Mouse (Mus musculus): ENCODE results near the gene Rhbdf2. TPM values are rescaled to one million over a fixed set of nuclear protein-coding genes. Genes with fewer than 3 reads are reported as not detected.

Rhbdf2 gene
- total RNA-seq, 2 experiments from 2014 or later = 5.9 to 9.0 TPM

DNA sequence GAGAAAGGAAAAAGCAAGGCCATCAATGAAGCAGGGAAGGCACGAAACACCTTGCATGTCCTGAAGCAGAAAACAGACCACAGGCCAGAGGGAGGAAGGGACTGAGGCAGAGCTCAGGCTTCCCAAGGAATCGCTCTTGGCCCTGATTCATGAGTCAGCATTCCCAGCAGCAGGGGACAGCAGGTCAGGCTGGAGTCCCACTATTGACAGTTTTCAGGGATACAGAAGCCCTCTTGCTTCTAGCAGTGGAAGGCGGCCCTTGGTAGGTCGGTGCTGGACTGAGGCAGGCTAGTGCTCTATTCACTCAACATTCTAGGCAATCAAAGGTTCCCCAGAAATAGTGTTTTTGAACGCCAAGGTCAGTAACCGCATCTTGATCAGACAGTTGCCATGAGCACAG is 52.3 kb downstream of the Rhbdf2 start:
- no peak for DNase-seq
- intact Hi-C loops (cut with DNase I; ENCODE audit: low total_unique reads) = no loop called here

DNA sequence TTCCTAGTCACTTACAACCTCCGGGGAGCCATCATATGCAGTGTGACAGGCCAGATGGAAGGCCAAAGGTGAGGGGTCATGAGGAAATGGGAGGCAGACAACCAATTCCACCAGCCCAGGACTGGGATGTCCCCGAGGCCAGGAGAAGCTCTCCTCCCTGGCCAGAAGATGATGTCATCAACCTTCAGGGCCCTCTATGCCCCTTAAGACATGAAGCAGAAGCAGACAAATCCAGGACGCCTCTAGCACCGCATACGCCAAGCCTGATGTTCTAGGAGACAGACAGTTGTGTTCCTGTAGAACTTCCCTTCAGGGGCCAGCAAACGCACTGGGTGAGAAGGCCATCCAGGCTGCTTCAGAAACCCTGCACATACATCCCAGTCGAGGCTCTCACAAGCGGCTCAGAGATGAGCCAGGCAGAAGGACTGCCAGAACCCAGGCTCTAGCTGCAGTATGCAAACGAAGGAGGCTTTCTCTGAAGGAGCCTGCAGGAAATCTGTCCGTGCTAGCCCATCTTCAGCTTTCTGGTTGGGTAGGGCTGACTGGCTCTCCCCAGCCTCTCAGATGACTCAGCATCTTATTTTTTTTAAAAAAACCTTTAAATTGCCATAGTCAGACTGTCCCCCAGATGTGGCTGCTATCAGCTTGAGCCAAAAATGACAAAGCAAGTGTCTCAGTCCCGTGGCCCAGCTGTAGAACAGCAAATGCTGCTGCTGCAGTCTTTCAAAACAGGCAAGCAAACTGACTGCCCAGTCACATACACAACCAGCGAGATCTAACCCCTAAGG is 53.9 kb downstream of the Rhbdf2 start:
- intact Hi-C loops (cut with DNase I; ENCODE audit: low total_unique reads) = no loop called here
- no peak for DNase-seq

DNA sequence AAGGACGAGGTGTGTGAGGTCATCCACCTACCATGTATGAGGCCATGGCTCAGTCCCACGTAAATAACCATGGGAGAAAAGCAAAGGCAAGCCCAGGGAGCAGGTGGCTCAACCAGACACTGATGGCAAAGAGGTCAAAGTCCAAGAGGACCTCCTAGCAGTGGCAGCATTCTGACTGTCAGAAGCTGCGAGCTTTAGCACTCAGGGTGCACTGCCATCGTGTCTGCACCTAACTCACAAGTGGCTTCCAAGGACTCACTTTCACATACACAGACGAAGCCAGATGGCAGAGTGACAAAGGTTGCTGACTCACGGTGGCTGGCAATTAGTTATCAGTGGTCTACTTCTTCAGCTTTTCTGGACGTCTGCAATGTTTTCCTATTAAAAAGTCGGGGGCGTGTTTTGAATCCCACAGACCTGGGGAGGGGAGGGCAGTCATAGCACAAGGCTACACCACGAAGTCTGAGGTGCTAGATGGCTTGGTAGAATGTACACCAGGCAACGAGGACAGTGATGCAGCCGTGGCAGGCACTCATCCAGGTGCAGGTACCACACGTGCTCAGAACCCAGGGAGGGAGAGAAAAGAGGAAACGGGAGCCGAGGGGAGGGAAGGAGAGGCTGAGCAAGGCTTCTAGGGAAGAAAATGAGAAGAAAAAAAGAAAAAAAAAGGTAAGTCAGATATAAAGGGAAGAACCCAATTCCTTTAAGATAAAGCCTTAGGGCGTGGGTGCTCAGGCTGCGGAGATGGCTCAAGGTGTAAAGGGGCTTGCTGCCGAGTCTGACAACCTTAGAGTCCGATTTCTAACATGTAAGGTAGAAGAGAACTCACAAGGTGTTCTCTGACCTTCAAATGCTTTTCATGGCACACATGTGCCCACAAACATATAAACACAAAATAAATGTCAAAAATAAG is 54.8 kb downstream of the Rhbdf2 start:
- intact Hi-C loops (cut with DNase I; ENCODE audit: low total_unique reads) = no loop called here
- DNase-seq = no peak

DNA sequence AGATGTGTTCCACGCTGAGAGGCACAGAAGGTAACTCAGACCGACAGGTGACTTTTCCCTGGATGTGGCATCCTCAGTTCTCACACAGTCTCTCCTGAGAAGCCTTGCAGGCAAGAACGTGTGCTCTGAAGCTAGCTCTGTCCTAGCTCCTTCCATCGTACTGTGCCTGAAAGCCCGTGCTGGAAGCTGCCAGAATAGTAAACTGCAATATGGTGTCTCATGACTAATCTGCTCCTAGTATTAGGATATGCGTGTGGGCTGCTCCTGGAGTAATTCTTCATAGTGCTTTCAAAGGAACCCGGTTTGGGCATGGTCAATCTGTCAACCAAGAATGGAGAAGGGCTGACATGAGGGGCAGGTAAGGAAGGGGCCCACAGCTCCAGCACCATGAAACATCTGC is 56.0 kb downstream of the Rhbdf2 start:
- no peak for DNase-seq
- intact Hi-C loops (cut with DNase I; ENCODE audit: low total_unique reads) = no loop called here

DNA sequence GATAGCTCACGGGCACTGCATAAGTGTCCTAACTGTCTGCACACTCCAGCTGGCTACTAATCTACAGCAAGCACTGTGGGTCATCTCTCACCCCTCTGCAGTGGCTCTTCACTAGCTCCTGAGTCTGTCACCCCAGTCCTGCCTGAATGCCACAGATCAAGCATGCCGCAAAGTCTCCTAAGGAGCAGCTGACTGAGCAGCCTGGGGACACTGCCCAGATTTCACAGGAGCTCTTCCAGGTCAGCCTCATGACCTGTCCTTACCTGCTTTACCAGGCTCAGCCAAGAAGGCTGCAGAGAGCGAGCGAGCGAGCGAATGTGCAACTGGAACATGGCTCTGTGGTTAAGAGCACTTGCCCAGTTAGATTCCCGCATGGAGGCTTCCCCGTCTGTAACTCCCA is 59.3 kb downstream of the Rhbdf2 start:
- no peak for DNase-seq
- intact Hi-C loops (cut with DNase I; ENCODE audit: low total_unique reads) = no loop called here

DNA sequence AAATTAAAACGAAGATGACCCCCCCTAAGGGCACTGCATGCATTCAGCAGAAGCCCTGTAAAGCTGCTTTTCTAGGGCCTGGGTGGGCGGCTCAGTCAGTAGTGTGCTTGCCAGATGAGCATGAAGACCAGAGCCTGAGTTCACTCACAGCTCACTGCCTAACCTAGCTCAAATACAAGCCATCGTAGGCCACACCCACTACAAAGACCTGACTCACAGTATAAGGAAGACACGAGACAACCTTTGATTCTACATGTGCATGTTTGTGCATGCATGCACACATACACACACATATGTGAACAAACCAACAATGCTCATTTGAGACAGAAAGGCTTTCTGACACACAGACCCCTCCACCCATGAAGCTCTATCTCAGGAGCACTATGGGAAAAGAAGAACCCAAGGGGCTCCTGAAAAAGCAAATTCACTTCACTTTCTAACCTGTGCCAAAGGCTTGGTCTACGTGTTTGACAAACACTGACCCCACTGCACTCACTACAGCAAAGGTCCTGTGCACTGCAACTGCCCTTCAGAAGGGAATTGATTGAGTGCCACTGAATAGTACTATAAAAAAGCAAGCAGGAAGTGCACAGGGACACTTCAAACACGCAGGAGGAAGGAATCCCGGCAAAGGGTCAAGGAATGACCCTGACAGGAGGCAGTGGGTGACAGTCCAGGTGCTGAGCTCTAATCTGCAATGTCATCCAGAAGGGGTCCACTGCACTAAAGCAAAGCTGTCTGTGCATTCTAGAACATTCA is 61.4 kb downstream of the Rhbdf2 start:
- DNase-seq = no peak
- intact Hi-C loops (cut with DNase I; ENCODE audit: low total_unique reads) = no loop called here

DNA sequence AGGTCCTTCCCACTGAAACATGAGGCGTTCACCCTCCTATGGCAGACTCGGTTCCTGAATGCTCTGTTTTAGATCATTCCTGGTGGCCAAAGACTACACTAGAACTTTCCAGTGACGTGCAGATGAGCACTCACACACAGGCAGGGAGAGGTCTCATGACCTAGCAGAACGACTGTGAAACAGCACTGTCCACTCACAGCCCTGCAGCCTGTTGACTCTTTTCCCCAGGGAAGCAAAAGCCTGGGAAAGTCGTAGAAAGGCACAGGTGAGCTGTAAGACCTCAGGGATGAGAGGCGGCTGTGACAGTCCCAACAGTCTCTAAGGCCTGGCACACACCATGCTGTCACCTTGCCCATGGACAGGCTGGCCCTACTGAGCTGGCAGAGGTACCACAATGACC is 70.5 kb downstream of the Rhbdf2 start:
- intact Hi-C loops (cut with DNase I; ENCODE audit: low total_unique reads) = loop anchor here (10.0 kb wide), 1 partner anchor 68 kb away; the partner anchor contains the start of gene Rhbdf2
- DNase-seq = no peak

DNA sequence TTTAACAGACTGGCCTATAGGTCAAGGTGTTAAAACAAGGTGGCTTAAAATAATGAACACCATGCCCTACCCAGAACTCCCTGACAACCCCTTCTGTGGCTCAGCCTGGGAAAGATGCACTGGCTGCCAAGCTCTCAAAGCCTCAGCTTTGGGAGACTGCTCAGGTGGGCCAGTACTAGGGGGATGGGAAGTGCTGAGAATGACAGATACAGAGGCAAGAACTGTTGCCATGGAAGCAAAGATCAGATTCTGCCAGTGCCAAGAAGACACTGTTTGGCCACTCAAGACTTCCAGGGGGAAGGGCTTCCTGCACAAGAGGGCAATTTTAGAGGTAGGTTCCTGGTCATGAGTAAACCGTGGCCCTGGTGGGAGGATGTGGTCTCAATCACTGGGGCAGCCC is 71.2 kb downstream of the Rhbdf2 start:
- intact Hi-C loops (cut with DNase I; ENCODE audit: low total_unique reads) = loop anchor here (10.0 kb wide), 1 partner anchor 69 kb away; the partner anchor contains the start of gene Rhbdf2
- DNase-seq = no peak

DNA sequence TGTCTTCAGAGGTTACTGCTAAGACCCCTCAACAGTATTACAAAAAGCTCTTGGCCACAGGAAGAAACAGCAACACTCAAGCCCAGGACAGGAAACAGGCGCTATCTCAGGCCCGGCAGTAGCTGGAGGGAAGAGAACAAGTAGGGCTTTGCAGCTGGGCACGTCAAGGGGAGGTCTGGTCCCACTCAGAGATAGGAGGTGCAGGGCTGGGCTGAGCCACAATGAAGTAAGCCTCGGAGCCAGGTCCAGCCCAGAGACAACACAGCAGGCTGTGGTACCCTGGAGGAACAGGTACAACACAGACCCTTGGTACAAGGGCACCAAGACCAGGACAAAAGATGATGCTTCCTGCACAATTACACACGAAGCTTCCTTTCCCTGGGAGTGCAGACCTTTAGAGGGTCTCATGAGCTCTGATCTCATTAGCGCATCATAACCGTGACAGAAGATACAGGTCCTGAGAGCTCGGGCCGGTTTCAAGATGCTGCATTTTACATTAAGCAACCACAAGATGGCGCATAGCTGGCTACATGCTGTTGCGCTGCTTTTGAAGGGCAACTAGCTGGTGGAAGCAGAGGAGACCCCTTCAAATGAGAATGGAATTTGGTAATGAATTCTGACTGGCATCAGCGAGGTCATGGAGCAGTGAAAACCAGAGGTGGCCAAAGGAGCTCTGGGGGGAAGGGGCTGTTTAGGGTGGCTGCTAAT is 72.5 kb downstream of the Rhbdf2 start:
- no peak for DNase-seq
- intact Hi-C loops (cut with DNase I; ENCODE audit: low total_unique reads) = loop anchor here (10.0 kb wide), 1 partner anchor 70 kb away; the partner anchor contains the start of gene Rhbdf2

DNA sequence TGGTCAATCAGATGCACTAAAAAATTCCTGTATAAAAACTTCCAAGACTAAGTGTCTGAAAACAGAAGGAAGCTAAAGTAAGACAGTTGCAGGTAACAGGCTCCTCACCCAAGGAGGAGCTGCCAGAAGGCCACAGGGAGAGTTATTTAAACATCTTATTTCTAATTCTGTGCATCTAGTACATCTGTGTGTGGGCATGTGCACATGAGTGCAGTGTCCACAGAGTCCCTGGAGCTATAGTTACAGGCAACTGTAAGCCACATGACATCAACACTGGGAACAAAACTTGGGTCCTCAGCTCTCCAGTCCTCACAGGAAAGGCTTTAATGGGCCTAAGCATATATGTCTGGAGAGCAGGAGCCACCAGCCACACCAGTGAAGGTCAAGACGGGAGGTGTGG is 74.6 kb downstream of the Rhbdf2 start:
- intact Hi-C loops (cut with DNase I; ENCODE audit: low total_unique reads) = loop anchor here (10.0 kb wide), 1 partner anchor 73 kb away; the partner anchor contains the start of gene Rhbdf2
- DNase-seq = no peak

DNA sequence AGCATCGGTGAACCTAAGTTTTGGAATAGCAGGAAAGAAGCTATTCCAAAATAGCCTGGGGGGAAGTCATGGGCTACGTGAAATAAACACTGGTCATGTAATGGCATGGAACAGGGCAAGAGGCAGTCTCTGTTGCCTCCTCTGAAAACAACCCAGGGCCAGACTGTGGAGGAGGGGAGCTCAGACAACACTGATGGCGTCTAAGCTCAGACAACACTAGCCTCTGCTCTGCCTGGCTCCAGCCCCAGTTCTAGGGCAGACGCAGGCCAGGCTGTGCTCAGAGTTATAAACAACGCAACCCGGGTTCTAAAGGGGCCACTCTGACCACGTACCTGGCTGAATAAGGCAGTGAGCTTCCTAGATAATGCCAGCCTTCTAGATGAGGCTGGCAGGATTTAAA is 76.1 kb downstream of the Rhbdf2 start:
- DNase-seq = no peak
- intact Hi-C loops (cut with DNase I; ENCODE audit: low total_unique reads) = loop anchor here (10.0 kb wide), 1 partner anchor 74 kb away; the partner anchor contains the start of gene Rhbdf2

DNA sequence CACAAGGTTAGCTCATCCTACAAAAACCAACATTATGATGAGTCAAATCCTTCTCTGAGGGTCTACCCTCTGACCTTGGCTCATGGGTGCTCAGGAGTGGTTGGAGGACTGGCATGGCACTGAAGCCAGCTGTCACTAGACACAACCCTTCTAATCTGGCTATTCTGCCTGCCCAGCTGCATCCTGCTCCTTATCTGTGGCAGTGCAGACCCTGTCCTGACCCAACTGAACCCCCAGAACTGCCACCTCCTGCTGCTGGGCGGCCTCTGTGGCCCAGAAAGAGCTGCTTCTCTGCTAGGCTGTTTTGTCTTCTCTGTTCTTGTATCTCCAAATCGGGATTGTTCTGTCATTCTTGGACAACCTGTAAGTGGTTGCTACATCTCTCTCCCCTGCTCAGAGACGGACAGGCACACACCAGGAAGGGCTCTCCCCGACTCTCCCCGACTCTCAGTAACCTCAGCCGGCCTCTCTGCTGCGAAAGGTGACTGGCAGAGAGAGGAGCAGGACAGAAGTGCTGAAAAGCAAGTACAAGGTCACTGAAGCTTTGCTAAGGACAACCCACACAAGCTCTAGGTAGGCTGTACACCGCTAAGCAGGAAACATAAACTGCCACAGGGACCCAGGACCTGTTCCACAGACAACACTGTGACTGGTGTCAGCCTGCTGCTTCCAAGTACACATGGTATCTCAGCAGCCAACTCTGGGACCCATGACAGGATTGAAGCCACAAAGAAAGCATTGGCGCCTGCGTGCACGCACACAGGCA is 77.4 kb downstream of the Rhbdf2 start:
- intact Hi-C loops (cut with DNase I; ENCODE audit: low total_unique reads) = loop anchor here (10.0 kb wide), 1 partner anchor 75 kb away; the partner anchor contains the start of gene Rhbdf2
- DNase-seq = no peak

DNA sequence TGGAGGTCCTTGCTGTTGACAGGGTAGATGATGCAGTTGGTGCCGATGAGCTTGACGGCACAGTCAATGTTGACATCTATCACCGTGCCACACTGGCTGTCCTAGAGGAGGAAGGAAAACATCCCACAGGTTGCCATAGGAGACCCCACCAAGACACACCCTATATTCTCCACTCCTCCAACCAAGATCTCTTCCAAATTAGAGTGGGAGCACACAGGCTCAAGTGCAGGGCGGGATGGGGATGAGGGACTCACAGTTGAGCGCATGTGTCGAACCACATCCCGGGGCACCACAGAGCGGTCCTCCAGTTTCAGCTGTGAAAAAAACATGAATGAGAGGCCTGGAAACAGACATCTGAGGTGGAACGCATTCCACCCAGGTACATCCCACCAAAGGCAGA is 78.0 kb downstream of the Rhbdf2 start:
- intact Hi-C loops (cut with DNase I; ENCODE audit: low total_unique reads) = no loop called here
- no peak for DNase-seq

Other genes with a start within 250 kb of the Rhbdf2 start
- 10 to 100 TPM; 38.3 to 48.7 TPM for gene Rnf157, start 214.0 kb downstream of the Rhbdf2 start, total RNA-seq (2021)
- 10 to 100 TPM; 42.6 to 58.9 TPM for gene Ubald2, start 192.9 kb downstream of the Rhbdf2 start, total RNA-seq (2021)
- not detected for gene Qrich2, start 160.8 kb downstream of the Rhbdf2 start, total RNA-seq (2021)
- gene Prpsap1, start 132.8 kb downstream of the Rhbdf2 start, total RNA-seq (2021) = 10 to 100 TPM; 22.4 to 24.6 TPM
- gene Sphk1, start 96.1 kb downstream of the Rhbdf2 start, total RNA-seq (2021) = 1 to 10 TPM; 1.6 to 2.6 TPM
- gene Ube2o, start 45.6 kb downstream of the Rhbdf2 start, total RNA-seq (2021) = 10 to 100 TPM; 23.4 to 25.6 TPM
- gene Aanat, start 40.6 kb downstream of the Rhbdf2 start, total RNA-seq (2021) = not detected
- under 1 TPM; 0.49 to 0.84 TPM for gene Prcd, start 26.5 kb upstream of the Rhbdf2 start, total RNA-seq (2021)
- 10 to 100 TPM; 16.8 to 22.8 TPM for gene Cygb, start 27.3 kb upstream of the Rhbdf2 start, total RNA-seq (2021)
- not detected for gene St6galnac1, start 148.5 kb upstream of the Rhbdf2 start, total RNA-seq (2021)
- 10 to 100 TPM; 23.1 to 29.6 TPM for gene Mxra7, start 201.0 kb upstream of the Rhbdf2 start, total RNA-seq (2021)
- 10 to 100 TPM; 24.1 to 24.7 TPM for gene Mettl23, start 216.3 kb upstream of the Rhbdf2 start, total RNA-seq (2021)
- gene Jmjd6, start 216.4 kb upstream of the Rhbdf2 start, total RNA-seq (2021) = 10 to 100 TPM; 19.5 to 21.4 TPM
- gene Mfsd11, start 225.4 kb upstream of the Rhbdf2 start, total RNA-seq (2021) = 10 to 100 TPM; 22.3 to 27.2 TPM
- 10 to 100 TPM; 73.0 to 80.9 TPM for gene Srsf2, start 226.1 kb upstream of the Rhbdf2 start, total RNA-seq (2021)

Measured in gastrocnemius, postnatal 14 days (tissue).